Mouse (Mus musculus): ENCODE data around the gene Macrod2. TPM values are rescaled to one million over a fixed set of nuclear protein-coding genes. Genes with fewer than 3 reads are reported as not detected.

Gene Macrod2
- total RNA-seq, 1 experiment from 2014 or later, result not detected

- no peak for ATAC-seq (ENCODE audit: extremely low read depth, insufficient number of reproducible peaks, low FRiP score, poor library complexity, severe bottlenecking)
Observed at GRCm38 (mm10) chr2:141299168-141299567, 904.1 kb downstream of the Macrod2 start.

GRCm38 (mm10) chr2:141301030-141301429 lies 905.9 kb downstream of the Macrod2 start:
- ATAC-seq (ENCODE audit: extremely low read depth, insufficient number of reproducible peaks, low FRiP score, poor library complexity, severe bottlenecking), result no peak

GRCm38 (mm10) chr2:141308406-141308805 lies 913.3 kb downstream of the Macrod2 start:
- ATAC-seq (ENCODE audit: extremely low read depth, insufficient number of reproducible peaks, low FRiP score, poor library complexity, severe bottlenecking), result no peak

DNA sequence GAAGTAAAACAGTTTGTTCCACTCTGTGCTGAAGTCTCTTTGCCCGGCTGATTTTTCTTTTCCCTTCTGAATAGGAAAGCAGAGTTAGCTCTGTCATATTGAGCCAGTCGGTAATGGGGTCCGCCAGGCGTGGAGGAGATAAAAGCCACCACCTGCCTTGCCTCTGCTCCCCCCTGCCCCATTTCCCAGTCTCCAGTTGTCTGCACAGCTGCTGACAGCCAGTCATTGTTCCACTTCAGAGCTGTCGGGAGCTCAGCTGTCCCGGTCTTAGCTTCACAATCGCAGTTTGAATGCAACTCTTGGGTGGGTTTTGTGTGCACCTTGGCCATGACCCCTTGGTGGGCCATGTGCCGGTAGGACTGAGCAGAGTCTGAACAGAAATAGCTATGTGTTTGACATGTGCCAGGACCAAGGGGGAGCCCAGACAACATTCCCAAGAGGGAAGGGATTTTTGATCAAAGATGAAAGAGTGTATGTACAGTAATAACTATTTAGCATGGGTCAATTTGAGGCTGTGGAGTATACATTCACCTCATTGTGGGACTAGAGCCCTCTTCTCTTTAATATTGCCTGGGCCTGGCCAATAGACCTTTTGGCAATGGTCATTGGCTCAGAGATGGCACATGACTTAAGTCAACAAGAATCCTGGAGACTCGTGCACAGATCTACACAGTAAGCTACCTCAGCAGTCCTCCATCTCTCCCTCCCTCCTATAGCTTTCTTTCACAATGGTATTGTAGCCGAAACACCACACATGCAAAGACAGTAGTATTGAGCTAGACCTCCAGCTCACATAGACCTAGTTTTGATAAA lies 917.2 kb downstream of the Macrod2 start:
- ATAC-seq (ENCODE audit: extremely low read depth, insufficient number of reproducible peaks, low FRiP score, poor library complexity, severe bottlenecking), result no peak

DNA sequence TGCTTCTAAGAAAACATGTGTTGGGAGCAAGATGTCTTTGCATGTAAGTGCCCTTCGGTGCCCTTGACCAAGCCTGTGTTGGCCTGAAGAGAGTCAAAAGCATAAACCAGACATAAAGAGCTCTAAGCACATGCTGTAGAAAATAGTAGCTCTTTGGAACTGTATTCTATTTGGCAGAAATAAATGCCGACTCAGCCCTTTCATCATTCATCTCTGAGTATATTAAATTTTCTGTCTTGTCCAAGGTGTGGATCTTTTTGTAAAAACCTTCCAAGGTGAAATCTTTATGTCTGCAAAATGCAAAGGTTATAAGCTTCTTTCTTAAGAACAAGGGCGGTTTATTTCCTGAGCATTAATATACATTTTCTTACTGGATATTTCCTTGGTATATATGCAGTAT lies 920.2 kb downstream of the Macrod2 start:
- no peak for ATAC-seq (ENCODE audit: extremely low read depth, insufficient number of reproducible peaks, low FRiP score, poor library complexity, severe bottlenecking)

- ATAC-seq (ENCODE audit: extremely low read depth, insufficient number of reproducible peaks, low FRiP score, poor library complexity, severe bottlenecking), result no peak
Observed at GRCm38 (mm10) chr2:141323956-141324460, 928.9 kb downstream of the Macrod2 start.

DNA sequence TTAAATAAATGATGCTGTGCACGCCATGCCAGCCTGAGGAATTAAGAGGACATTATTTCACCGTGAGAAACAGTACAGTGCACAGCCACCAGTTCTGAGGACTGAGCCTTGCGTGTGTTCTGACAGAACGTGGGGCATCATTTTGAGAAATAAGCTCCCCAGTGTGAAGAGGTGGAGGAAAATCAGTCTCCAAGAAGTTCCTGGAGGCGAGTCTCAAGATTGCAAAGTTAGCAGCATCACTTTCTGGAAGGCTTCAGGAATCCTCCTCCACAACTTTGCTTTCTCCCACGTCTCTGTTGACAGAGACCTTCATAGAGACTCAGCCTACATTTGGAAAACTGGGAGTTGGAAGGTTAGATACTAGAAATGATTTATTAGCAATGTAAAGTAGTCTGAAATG lies 932.2 kb downstream of the Macrod2 start:
- ATAC-seq (ENCODE audit: extremely low read depth, insufficient number of reproducible peaks, low FRiP score, poor library complexity, severe bottlenecking), result no peak

DNA sequence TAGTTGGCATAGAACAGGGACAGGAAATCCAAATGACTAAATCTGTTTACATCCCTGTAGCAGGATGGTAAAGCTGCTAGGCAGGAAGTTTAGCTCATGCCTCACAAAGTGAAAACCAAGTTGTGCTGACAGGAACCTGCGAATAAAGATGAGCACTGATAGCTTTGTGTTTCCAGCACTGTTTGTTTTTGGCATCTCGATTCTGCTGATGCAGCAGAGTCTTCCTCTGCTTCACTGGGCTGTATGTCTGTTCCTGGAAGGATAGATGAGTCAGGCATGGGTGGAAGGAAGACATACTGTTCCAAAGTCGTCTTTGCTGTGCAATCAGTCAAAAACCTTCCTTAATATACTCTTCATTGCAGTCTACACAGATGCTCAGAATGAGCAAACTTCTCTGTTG lies 942.6 kb downstream of the Macrod2 start:
- no peak for ATAC-seq (ENCODE audit: extremely low read depth, insufficient number of reproducible peaks, low FRiP score, poor library complexity, severe bottlenecking)

- no peak for ATAC-seq (ENCODE audit: extremely low read depth, insufficient number of reproducible peaks, low FRiP score, poor library complexity, severe bottlenecking)
Observed at GRCm38 (mm10) chr2:141343988-141344535, 949.0 kb downstream of the Macrod2 start.

GRCm38 (mm10) chr2:141352623-141353022 lies 957.5 kb downstream of the Macrod2 start:
- no peak for ATAC-seq (ENCODE audit: extremely low read depth, insufficient number of reproducible peaks, low FRiP score, poor library complexity, severe bottlenecking)

- no peak for ATAC-seq (ENCODE audit: extremely low read depth, insufficient number of reproducible peaks, low FRiP score, poor library complexity, severe bottlenecking)
Observed at GRCm38 (mm10) chr2:141388632-141389031, 993.5 kb downstream of the Macrod2 start.

DNA sequence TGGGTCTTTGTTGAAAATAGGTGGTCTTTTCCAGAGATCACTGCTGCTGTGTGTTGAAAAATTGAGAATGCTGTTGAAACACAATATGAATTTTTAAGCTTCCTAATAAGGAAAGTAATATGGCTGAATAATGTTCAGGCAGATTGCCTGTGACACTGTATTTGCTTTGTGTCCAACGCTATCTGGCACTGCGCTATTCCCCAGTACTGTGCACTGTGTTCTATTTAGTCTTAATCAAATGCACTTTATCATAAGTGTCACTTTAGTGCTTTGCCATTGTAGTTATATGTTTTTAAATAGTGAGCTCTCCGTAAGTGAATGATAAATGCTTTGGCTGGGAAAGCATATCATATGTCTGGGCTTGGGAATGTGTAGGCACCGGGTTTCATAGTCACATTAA lies 996.1 kb downstream of the Macrod2 start:
- no peak for ATAC-seq (ENCODE audit: extremely low read depth, insufficient number of reproducible peaks, low FRiP score, poor library complexity, severe bottlenecking)

- no peak for ATAC-seq (ENCODE audit: extremely low read depth, insufficient number of reproducible peaks, low FRiP score, poor library complexity, severe bottlenecking)
Observed at GRCm38 (mm10) chr2:141394806-141395205, 999.7 kb downstream of the Macrod2 start.

- no peak for ATAC-seq (ENCODE audit: extremely low read depth, insufficient number of reproducible peaks, low FRiP score, poor library complexity, severe bottlenecking)
Observed at GRCm38 (mm10) chr2:141408766-141409165, 1013.7 kb downstream of the Macrod2 start.

GRCm38 (mm10) chr2:141416436-141416835 lies 1021.3 kb downstream of the Macrod2 start:
- no peak for ATAC-seq (ENCODE audit: extremely low read depth, insufficient number of reproducible peaks, low FRiP score, poor library complexity, severe bottlenecking)

GRCm38 (mm10) chr2:141416855-141417544 lies 1021.9 kb downstream of the Macrod2 start:
- no peak for ATAC-seq (ENCODE audit: extremely low read depth, insufficient number of reproducible peaks, low FRiP score, poor library complexity, severe bottlenecking)

GRCm38 (mm10) chr2:141419806-141420205 lies 1024.7 kb downstream of the Macrod2 start:
- ATAC-seq (ENCODE audit: extremely low read depth, insufficient number of reproducible peaks, low FRiP score, poor library complexity, severe bottlenecking), result no peak

- no peak for ATAC-seq (ENCODE audit: extremely low read depth, insufficient number of reproducible peaks, low FRiP score, poor library complexity, severe bottlenecking)
Observed at GRCm38 (mm10) chr2:141434084-141434483, 1039.0 kb downstream of the Macrod2 start.

GRCm38 (mm10) chr2:141434731-141435570 lies 1039.8 kb downstream of the Macrod2 start:
- no peak for ATAC-seq (ENCODE audit: extremely low read depth, insufficient number of reproducible peaks, low FRiP score, poor library complexity, severe bottlenecking)
